Mouse (Mus musculus) ES-E14 (cell line): Measurements from ENCODE around the gene Snrpc.

ENCODE experiments used
- CHD2 ChIP-seq: IDR thresholded peaks from 2 replicates; pipeline ENCODE4 v1.6.1; 2014; ENCODE audit warnings: mild to moderate bottlenecking, low read depth, low read length, inconsistent platforms
- HCFC1 ChIP-seq: IDR thresholded peaks from 2 replicates; pipeline ENCODE4 v1.6.1; 2012; ENCODE audit warnings: low read length, inconsistent platforms, borderline replicate concordance; ENCODE audit not compliant: insufficient read depth
- ZC3H11A ChIP-seq: IDR thresholded peaks from 2 replicates; pipeline ENCODE4 v1.6.1; 2012; ENCODE audit warnings: low read depth, mild to moderate bottlenecking, inconsistent platforms, low read length, borderline replicate concordance
- ZNF384 ChIP-seq: IDR thresholded peaks from 2 replicates; pipeline ENCODE4 v1.6.1; 2012; ENCODE audit warnings: low read depth, low read length, inconsistent platforms

DNA sequence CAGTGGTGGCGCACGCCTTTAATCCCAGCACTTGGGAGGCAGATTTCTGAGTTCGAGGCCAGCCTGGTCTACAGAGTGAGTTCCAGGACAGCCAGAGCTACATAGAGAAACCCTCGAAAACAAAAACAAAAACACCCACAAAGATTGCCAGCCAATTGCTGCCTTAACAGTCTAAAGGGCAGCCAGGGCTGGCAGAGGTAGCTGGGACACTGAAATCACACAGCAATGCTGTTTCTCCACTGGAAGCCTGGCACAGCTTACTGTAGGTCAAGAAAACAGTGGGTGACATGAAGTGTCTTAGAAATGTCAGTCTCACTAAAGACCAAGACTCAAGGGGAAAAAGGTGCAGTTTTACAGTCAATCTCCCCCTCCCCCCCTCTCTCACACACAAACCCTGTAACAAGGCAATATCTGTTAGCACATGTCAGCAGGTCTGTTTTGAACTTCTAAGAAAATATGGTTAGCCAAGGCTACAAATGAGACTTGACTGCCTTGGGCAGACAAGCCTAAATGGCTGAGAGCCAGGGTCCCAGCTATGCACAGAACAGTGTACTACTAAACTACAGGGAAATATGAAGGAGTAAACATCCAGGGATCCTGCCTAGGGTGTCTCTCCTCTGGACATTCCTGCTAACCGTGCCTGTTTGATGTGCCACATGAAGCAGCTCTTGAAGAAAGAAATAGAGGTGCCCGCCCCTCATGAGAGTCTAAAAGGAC, 49.3 kb upstream of the Snrpc start:
- TF ChIP-seq ZNF384: no peak
- no peak for TF ChIP-seq HCFC1
- TF ChIP-seq ZC3H11A: no peak
- TF ChIP-seq CHD2: no peak
